Mouse (Mus musculus) forebrain, embryonic 15.5 days (tissue): ENCODE measurements around the gene Olfr381. TPM values are rescaled to one million over a fixed set of nuclear protein-coding genes. Genes with fewer than 3 reads are reported as not detected.
"Not testable (repeated sequence)": the region's sequence is repeated elsewhere in the genome, so short reads cannot be mapped to it uniquely, and the experiment has no call there.

Experiments
- ATAC-seq: fragments of 200-750 bp; cut with Nextera tagmentation; replicated peaks from 2 replicates; pipeline ENCODE4 v1.8.0; 2017; ENCODE audit warnings: mild to moderate bottlenecking, moderate TSS enrichment, moderate library complexity
- H3K27ac ChIP-seq: fragments of 300-500 bp; sonication (generic); replicated peaks from 2 replicates; pipeline ENCODE4 v1.5.1; 2015; ENCODE audit warnings: mild to moderate bottlenecking, inconsistent platforms
- H3K27me3 ChIP-seq: fragments of 300-500 bp; sonication (generic); 2 replicates; pipeline ENCODE4 v1.6.1; 2015; ENCODE audit warnings: inconsistent platforms
- H3K36me3 ChIP-seq: fragments of 300-500 bp; sonication (generic); 2 replicates; pipeline ENCODE4 v1.6.1; 2015; ENCODE audit warnings: mild to moderate bottlenecking, inconsistent platforms
- H3K4me1 ChIP-seq: fragments of 300-500 bp; sonication (generic); 2 replicates; pipeline ENCODE4 v1.6.1; 2015; ENCODE audit warnings: inconsistent platforms
- H3K4me2 ChIP-seq: fragments of 300-500 bp; sonication (generic); replicated peaks from 2 replicates; pipeline ENCODE4 v1.6.1; 2015; ENCODE audit warnings: mild to moderate bottlenecking, inconsistent platforms
- H3K4me3 ChIP-seq: fragments of 300-500 bp; sonication (generic); 2 replicates; pipeline ENCODE4 v1.5.1; 2015; ENCODE audit warnings: mild to moderate bottlenecking, inconsistent platforms
- H3K9ac ChIP-seq: fragments of 300-500 bp; sonication (generic); replicated peaks from 2 replicates; pipeline ENCODE4 v1.6.1; 2015; ENCODE audit warnings: mild to moderate bottlenecking, inconsistent platforms
- H3K9me3 ChIP-seq: fragments of 300-500 bp; sonication (generic); 2 replicates; pipeline ENCODE4 v1.6.1; 2016; ENCODE audit warnings: inconsistent platforms
- WGBS: fragments of 180-500 bp; shearing (Covaris S2); methylation state at CpG from one replicate; pipeline ENCODE4 v1.1.7; 2015; ENCODE audit warnings: mixed read lengths; 5-methylcytosine and 5-hydroxymethylcytosine counted together
- polyA plus RNA-seq: library from polyadenylated mRNA; unstranded; fragments of >200 nt; fragmentation: Nextera tagmentation; extraction: Ambion mirVana; gene quantifications from 2 replicates; pipeline ENCODE4 v1.2.1, GENCODE M21; 2015

Gene Olfr381
- not detected in 2 replicates for polyA plus RNA-seq

DNA sequence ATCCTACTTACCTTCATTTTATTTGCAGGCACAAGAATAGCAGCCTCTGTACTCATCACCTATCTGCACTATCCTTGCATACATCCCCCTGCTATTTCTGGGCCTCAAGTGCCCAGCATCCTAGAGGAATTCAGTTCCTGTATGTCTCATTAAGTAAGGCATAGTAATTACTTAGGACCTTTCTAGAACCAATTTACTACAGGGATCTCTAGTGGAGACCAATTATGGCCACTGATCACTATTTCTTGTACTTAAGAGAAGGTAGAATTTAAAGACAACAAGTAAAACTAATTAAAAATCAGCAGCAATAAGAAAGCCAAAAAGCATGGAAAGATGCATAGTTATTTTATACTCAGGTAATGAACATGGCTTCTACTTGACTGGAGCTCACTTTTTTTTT is at the start of gene Olfr381:
Gene Olfr381 (minus strand): TSS at position 101 of the 400 bp plus-strand sequence.
- no peak for ATAC-seq
- no peak within 1 kb of the TSS for H3K27ac ChIP-seq
- H3K9me3 ChIP-seq, result 0 out of 2 replicates have a peak, but pooled peaks cover 3% of the 10 kb centered on the region

DNA sequence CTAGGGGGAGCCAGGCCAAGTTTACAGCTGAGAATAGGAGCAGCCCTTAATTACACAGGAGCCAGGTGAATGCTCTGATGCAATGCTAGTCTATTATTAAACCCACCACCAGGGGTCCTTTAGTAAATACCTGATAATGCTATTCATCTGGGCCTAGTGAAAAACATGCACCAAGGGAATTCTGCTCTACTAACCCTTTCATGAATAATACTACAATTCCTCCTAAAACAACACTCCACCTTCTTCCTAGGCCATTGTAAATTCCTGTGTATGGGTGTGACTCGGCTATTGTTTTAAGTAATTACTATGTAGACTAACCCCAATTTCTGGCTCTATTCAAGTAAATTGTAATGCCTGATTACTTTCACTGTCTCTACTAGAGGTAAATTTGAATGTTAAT is 37.6 kb upstream of the Olfr381 start:
- not testable (repeated sequence) for ATAC-seq, H3K4me2 ChIP-seq, H3K4me3 ChIP-seq, H3K4me1 ChIP-seq, H3K9me3 ChIP-seq, H3K27ac ChIP-seq, H3K36me3 ChIP-seq, H3K27me3 ChIP-seq, H3K9ac ChIP-seq
- WGBS, result 84% methylated on average over 1 of the region's 1 CpGs

More for the DNA sequence above, at the start of gene Olfr381:
- Histone ChIP-seq H3K36me3 (no peaks in the 10 kb centered on the region), H3K4me1 (no peaks in the 10 kb centered on the region), H3K4me3 (no peak within 1 kb of the TSS), H3K9ac (no peak within 1 kb of the TSS), H3K27me3 (no peaks in the 10 kb centered on the region), H3K4me2 (no peak within 1 kb of the TSS)

DNA sequence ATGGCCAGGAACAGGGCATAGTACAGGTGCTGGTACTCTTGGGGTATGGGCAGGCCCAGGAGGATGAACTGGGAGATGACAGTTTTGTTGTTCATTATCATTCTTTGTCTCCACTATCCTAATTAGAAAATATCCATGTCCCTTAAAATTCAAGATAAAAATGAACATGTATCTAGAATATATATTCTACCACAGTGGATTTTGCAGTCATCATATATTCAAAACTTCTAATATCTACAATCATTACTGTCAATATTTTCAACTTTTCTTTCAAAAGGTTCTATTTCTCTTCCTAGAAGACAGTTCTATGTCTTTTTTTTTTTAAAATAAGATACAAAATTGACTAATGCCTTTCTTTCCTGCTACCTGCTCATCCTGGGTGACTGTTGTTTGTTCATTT is 25.7 kb upstream of the Olfr381 start, which contains the start of gene Olfr382:
Gene Olfr382 (minus strand): TSS at position 101 of the 400 bp plus-strand sequence.
- Histone ChIP-seq H3K4me3 (no peak within 1 kb of the TSS), H3K27me3 (no peaks in the 10 kb centered on the region), H3K4me1 (no peaks in the 10 kb centered on the region), H3K36me3 (no peaks in the 10 kb centered on the region), H3K9ac (no peak within 1 kb of the TSS), H3K27ac (no peak within 1 kb of the TSS), H3K9me3 (peaks cover 7% of the 10 kb centered on the region; the same call in 1 of the 2 replicates), H3K4me2 (no peak within 1 kb of the TSS)
- ATAC-seq, result no peak

DNA sequence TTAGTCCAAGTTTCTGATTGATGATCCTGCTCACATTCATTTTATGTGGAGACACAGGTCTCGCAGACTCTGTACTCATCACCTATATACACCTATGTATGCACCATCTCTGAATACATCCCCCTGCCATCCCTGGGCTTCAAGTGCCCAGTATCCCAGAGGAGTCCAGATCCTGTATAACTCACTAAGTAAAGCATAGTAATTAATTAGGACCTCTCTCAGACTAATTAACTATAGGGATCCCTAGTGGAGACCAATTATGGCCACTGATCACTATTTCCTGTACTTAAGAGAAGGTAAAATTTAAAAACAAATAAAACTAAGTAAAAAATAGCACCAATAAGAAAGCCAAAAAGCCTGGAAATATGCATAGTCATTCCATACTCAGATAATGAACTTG is 34.0 kb downstream of the Olfr381 start, which contains the start of gene Olfr380:
Gene Olfr380 (minus strand): TSS at position 101 of the 400 bp plus-strand sequence.
- no peaks in the 10 kb centered on the region for H3K27me3 ChIP-seq
- WGBS, result 97% methylated on average over 1 of the region's 1 CpGs

More for the DNA sequence above, 34.0 kb downstream of the Olfr381 start, which contains the start of gene Olfr380:
- H3K27ac ChIP-seq, result no peak within 1 kb of the TSS
- no peak within 1 kb of the TSS for H3K4me3 ChIP-seq
- H3K36me3 ChIP-seq, result no peaks in the 10 kb centered on the region
- peaks cover 8% of the 10 kb centered on the region; the same call in 1 of the 2 replicates for H3K9me3 ChIP-seq
- H3K4me1 ChIP-seq, result no peaks in the 10 kb centered on the region
- no peak within 1 kb of the TSS for H3K9ac ChIP-seq
- H3K4me2 ChIP-seq, result no peak within 1 kb of the TSS
- ATAC-seq, result no peak

Other genes starting within 250 kb of the Olfr381 start
- gene Trpv3, start 224.2 kb downstream of the Olfr381 start, polyA plus RNA-seq, result 0.06 and 0.09 TPM in 2 replicates
- gene Aspa, start 162.0 kb downstream of the Olfr381 start, polyA plus RNA-seq, result 0.54 and 0.57 TPM in 2 replicates
- gene Gm49340, start 161.9 kb downstream of the Olfr381 start, polyA plus RNA-seq, result not detected in 2 replicates
- not detected in 2 replicates for gene Spata22, start 161.9 kb downstream of the Olfr381 start, polyA plus RNA-seq
- not detected in 2 replicates for gene Olfr20, start 140.8 kb downstream of the Olfr381 start, polyA plus RNA-seq
- gene Olfr376, start 120.4 kb downstream of the Olfr381 start, polyA plus RNA-seq, result not detected in 2 replicates
- not detected in 2 replicates for gene Olfr1, start 92.0 kb downstream of the Olfr381 start, polyA plus RNA-seq
- not detected in 2 replicates for gene Olfr378, start 63.1 kb downstream of the Olfr381 start, polyA plus RNA-seq
- not detected in 2 replicates for gene Olfr380, start 34.1 kb downstream of the Olfr381 start, polyA plus RNA-seq
- not detected in 2 replicates for gene Olfr382, start 25.6 kb upstream of the Olfr381 start, polyA plus RNA-seq
- gene Olfr385, start 101.4 kb upstream of the Olfr381 start, polyA plus RNA-seq, result not detected in 2 replicates
- gene Olfr384, start 107.0 kb upstream of the Olfr381 start, polyA plus RNA-seq, result not detected in 2 replicates
- not detected in 2 replicates for gene Zfp735, start 197.2 kb upstream of the Olfr381 start, polyA plus RNA-seq